Mouse (Mus musculus): ENCODE data around the gene Fads6.

The Fads6 gene

GRCm38 (mm10) chr11:115276780-115277603, 20.5 kb downstream of the Fads6 start, which contains the start of gene Fdxr:
Gene Fdxr (minus strand): TSS chr11:115277050.
- peak; percentile 99 for DNase-seq (ENCODE audit: low spot score)

DNA sequence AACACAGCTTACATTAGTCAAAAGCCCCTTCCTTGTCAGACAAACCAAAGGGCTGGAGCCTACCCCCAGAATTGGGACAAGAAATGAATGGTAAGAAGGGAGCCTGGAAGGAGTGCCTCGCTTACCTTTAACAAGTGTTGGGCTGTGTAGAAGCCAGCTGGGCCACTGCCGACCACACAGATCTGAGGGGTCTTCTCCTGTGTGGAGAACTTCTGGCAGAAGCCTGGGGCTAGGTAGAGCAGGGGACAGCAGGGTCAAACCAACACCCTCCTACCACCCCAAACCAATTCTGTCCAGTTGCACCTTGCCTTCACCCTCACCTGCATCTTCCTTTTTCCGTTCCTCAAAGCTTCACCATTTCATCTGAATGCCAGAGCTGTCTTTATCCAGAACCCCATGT, 21.5 kb downstream of the Fads6 start:
- DNase-seq (ENCODE audit: low spot score) = no peak

- DNase-seq (ENCODE audit: low spot score) = no peak
These were observed 22.0 kb downstream of the Fads6 start for GRCm38 (mm10) chr11:115275509-115275908.

GRCm38 (mm10) chr11:115274771-115275170, 22.7 kb downstream of the Fads6 start:
- no peak for DNase-seq (ENCODE audit: low spot score)

- peak; percentile 28 for DNase-seq (ENCODE audit: low spot score)
These were observed 23.3 kb downstream of the Fads6 start for GRCm38 (mm10) chr11:115274178-115274577.

DNA sequence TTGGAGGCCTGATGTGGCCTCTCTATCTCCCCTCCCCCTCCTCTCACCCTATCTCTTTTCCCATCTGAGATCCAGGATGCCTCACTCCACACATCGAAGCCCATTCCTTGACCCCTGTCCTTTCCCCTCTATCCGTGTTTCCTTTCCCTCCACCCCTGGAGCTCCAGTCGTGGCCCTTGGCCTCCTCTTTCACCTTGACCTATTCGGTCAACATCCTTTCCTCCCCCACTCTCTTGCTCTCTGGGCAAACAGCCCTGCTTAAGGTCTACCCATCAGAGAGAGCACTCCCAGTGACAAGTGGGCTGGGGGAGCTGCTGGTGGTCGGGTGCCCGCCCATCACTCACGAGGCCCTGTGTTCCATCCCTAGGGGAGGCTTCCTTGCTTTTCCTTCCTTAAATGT, 23.7 kb downstream of the Fads6 start:
- no peak for DNase-seq (ENCODE audit: low spot score)

GRCm38 (mm10) chr11:115272894-115273498, 24.5 kb downstream of the Fads6 start:
- peak; percentile 38 for DNase-seq (ENCODE audit: low spot score)

GRCm38 (mm10) chr11:115271481-115271880, 26.0 kb downstream of the Fads6 start:
- DNase-seq (ENCODE audit: low spot score) = no peak

- no peak for DNase-seq (ENCODE audit: low spot score)
These were observed 26.4 kb downstream of the Fads6 start for GRCm38 (mm10) chr11:115271052-115271451.

DNA sequence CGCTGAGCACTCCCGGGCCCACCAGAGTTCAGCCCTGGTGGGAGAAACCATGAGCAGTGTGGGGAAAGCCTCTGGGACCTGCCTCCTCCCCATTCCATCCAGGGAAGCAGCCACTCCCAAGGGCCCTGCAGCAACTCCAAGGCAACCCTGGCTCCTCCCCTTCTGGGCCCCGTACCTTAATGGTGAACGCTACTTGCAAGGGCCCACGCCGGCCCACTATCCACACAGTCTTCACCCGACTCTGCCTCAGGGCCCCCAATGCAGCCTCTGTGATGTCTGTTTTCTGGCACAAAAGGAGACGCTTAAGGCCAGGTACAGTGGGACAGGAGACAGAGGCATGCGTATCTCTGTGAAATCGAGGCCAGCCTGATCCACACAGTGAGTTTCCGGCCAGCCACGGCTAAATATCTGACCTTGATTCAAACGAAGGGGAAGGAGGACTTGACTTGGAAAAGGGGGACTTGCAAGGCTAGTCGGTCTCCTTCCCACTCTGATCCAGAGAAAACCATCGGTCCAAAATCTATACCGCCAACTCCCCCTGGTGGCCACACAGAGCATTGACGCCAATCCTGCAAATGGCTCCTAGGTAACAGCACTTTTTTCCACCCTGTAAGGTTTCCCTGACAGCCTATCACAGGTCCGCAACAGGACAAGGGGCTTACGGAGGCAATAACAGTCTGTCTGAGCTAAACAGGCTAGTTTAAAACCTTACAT, 27.2 kb downstream of the Fads6 start:
- peak; percentile 79 for DNase-seq (ENCODE audit: low spot score)

DNA sequence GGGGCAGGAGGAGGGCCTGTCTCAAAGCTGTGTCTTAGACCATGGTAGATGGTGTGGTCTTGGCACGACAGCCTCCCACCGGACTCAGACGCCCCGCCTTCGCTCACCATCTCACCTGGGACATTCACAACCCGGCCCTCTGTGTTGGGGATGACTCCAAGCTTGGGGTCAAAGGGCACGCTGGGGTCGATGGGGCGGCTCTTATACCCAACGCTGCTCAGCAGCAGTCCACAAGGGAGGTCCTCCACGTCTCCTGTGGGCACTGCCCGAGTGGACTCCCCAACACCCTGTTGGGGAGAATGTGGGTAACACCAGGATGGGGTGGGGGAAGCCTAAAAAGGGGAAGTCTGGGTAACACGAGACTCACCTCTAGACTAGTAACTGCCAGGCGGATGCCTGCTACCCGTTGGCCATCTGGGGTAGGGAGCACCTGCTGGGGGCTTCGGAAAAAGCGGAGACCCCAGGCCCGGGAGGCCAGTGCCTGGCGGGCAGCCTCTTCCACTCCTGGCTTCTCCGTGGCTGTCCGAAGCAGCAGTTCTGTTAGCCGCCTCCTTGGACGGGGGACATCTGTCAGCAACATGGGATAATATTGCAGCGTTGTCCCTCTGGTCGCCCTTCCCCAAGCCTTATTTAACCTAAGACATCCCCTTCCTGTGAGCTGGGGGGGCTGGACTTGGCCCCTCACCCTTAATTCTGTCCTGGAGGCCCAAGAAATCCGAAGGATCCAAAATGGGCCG, 28.0 kb downstream of the Fads6 start:
- DNase-seq (ENCODE audit: low spot score) = no peak

DNA sequence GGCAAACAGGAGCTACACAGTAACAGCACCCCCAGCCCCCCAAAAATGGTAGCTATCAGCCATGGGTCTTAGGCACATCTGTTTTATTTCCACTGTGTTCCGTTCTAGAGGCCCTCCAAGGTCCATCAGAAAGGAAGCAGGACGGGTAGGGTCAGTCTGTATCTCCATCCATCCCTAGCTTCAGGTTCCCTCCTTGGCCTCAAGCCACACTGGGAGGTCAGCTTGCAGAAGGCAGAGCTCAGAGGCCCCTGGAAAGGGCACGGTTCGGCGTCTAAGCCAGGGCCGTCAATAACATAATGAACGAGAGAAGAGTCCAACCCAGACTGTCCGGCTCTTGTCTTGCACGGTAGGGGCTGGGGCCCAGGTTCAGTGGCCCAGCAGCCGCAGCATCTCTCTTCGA, 29.5 kb downstream of the Fads6 start:
- DNase-seq (ENCODE audit: low spot score) = no peak

DNA sequence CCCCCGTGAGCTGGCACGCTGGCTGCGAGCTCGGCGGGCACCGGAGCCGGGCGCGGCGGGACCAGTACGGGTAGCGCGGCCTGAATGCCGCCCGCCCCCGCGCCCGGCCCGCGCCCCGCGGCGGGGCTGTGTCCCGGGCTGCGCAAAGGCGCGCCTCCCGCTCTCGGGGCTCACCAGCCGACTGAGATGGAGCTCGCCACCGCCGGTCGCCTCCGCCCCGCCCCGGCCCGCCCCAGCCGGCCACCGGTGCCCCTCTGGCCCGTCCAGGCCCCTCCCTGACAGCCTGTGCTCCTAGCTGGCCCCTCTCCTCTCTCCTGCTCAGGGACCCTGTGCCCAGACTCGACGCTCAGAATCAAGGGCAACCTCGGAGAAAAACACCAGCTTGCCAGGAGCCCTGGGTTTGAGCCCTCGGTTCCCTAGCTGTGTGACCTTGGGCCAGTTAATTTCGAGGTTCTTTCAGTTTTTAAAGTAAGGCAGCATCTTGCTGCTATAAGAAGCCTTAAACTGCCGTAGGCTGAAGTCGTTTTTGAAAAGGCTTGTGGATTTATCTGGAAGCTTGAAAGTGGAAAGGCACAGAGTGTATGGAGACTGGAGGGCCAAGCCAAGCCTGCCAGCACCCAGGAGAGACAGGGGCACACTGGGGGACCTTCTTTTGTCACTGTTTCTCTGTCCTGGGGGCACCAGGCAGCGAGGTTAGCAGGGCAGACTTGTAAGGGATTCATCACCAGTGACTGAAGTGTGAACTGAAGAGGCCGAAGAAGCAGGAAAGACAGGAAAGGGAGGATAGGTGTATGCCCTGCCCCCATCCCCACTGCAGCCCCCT, 30.2 kb downstream of the Fads6 start, which contains the start of gene Grin2c:
TSS of gene Grin2c (minus strand) at position 183 of the 823 bp plus-strand sequence.
- DNase-seq (ENCODE audit: low spot score) = no peak

DNA sequence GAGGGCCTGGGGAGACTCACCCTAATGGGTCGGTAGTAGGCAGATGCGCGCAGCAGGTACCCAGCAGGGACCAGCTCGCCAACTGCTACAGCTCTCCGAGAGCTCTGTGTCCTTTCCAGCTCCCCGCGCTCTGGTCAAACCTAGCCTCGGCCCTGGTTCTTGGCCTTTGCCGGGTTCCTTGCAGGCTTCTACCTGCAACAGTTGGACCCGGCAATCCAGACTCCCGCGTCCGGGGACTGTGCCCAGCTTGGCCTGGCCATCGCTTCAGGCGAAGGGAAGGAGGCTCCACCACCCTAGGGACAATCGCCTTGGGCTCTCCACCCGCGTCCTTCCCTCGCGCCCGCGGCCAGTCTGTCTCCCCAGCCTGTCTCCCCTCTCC, 31.1 kb downstream of the Fads6 start:
- no peak for DNase-seq (ENCODE audit: low spot score)

DNA sequence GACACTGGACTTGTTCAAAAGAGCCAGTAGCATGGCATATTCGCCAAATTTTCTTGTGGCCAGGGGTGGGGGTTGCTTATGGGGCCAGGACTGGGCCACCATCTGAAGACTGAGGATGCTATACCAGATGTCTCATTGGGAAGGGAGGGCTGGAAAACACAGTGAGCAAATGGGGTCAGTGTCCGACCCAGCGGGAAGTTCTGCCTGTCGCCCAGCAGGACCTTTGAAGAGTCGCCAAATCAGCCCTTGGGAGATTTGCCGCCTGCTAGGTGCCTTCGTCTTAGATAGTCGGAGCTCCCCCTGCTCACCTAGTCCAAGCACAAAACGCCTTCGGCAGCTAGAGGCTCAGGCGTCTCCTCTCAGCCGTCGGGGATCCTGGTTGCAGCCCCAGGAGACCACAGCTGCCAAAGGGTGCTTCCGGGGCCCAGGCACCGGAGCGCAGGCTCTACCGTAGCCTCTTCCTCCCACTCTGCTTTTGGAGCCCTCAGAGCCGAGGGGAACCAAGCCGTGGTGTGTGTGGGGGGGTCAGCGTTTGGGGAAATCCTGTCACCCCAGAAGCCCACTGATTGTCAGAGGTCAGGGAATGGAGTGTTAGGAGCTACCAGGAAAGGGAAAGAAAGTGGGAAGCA, 31.6 kb downstream of the Fads6 start:
- DNase-seq (ENCODE audit: low spot score) = no peak

DNA sequence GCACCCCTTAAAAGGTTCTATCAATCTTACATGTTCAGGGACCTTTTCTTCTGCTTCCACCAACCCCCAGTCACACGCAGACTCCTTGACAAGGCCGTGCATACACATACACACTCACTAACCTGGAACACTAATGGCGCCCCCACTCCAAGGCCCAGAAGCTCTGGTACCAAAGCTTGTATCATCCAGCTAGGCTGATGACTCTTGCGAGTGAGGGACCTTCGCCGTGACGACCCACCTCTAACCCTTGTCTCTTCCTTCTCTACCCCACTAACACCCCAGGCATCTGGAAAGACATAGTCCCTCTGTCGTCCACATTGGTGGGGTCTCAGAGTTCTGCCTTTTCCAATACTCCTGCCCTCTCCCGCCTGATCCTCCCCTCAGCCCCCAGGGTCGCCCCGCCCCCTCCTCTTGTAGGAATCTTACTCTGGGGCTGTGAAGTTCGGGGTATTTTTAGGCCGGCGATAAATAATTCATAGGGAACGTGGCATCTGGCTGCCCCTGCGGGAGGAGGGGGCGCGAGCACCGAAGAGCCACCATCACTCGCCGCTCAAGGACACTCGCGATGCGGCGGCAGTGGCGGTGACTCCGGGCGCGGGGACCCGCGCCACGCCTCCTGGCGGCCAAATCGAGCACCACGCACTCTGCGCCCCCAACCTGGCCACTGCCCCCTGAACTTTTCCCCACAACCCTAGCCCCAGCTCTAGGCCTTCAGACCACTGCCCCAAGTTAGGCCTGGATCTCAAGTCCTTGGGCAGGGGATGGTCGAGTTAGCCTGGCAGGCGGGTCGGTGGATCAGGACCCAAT, 32.4 kb downstream of the Fads6 start:
- DNase-seq (ENCODE audit: low spot score) = no peak

DNA sequence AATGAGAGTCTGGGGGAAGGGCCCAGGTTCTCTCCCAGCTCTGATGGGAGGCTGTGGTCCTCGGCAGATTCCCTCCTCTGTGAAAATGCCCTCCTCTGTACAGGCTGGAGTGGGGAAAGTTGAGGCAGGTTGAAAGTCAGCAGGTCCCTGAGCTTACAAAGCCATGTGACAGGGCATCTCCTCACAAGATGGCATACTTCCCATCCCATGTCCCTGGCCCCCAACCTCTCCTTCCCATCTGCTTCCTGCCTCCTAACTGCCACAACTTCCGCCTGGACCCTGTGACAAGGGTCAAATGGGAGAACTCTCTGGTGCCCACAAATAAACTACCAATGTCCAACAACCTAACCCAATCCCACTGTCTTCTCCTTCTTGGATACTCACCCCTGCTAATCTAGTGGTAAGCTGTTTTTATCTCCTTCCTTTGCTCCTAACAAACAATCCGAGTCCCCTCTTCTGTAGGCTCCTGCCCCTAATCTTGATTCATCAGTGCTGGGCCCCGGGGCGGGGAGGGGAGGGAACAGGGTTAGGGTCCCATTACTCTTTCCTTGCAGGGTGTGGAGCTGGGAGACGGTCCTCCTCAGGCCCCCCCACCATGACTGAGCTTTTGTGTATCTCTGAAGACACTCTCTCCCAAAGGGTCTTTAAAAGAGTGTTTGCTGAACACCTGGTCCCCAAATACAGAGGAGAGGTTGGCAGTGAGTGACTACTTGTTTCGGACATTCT, 33.2 kb downstream of the Fads6 start:
- no peak for DNase-seq (ENCODE audit: low spot score)

DNA sequence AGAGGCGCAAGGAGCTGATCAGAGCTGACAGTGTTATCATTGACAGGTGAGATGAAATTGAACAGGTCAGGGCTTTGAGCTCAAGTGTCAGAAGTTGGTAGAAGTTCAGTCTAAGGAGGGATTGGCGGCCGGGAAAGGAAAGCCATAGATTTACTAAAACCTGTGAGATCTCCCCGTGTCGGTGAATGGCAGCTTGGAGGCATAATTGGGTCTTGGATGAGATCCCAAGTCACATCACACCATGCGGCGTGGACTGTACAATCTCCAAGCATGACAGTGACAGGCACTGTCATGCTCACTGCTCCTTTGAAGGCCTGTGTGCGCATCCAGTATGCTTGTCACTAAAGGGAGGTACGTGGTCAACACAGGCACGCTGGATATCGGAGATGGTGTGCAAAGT, 34.5 kb downstream of the Fads6 start:
- peak; percentile 41 for DNase-seq (ENCODE audit: low spot score)

GRCm38 (mm10) chr11:115259134-115259533, 38.3 kb downstream of the Fads6 start:
- DNase-seq (ENCODE audit: low spot score) = no peak
